Mouse (Mus musculus): Measurements from ENCODE around the gene Uimc1. TPM values are rescaled to one million over a fixed set of nuclear protein-coding genes. Genes with fewer than 3 reads are reported as not detected.
"Not testable (repeated sequence)": the region's sequence is repeated elsewhere in the genome, so short reads cannot be mapped to it uniquely, and the experiment has no call there.

The Uimc1 gene
- 10 to 100 TPM; 22.3 to 28.3 (median 25.1) TPM for total RNA-seq (2022)

DNA sequence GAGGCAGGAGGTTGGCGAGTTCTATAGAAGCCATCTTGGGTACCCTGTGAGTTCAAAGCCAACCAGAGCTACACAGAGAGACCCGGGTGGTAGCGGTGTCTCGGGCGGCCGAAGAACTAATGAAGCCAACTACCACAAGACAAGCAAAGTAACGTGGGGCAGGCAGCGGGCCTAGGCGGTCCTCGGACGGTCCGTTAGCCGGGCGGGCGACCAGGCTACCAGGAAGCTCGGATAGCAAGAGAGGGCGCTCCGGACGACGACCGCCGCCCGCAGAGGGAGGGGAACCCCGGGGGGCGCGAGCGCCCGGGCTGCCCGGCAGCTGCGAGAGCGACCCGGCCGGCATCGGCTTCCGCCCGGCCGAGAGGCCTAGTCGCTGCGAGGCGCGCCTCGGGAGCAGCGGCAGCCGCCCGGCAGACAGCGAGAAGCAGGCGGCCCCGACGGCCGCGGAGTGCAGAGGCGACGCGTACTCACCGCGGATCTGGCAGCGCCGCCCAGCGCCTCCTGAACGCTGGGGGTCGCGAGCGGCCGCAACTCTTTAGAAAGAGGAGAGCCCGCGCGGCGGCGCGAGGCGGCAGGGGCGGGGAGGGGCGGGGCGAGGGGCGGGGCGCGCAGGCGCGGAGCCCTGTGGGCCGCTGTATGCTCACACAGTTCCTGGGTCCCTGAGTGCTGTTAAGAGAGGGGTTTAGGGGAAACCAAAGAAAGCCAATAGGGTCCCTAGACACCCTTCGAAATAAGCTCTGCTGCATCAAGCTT lies at the start of gene Uimc1:
Gene Uimc1 (minus strand): TSS at position 575 of the 753 bp plus-strand sequence.
- DNase-seq (ENCODE audit: low spot score in 2 of 2), result peak; percentile 56 to 69

DNA sequence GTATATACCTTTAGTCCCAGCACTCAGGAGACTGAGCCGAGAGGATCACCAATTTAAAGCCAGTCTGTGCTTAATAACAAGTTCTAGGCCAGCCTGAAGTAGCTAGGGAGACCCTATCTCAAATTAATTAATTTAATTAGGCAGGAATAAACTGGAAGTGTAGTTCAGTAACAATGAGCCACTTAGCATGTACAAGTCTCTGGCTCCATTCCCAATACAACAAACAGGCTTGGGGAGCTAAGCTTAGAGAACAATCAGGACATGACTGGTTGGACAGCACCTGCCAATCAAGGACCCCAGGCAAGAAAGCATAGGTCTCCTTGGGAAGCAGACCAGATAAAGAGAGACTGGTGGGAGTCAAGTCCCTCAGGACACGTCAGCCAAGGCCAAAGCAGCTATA lies 40.2 kb upstream of the Uimc1 start:
- DNase-seq (ENCODE audit: low spot score in 2 of 2), result no peak

DNA sequence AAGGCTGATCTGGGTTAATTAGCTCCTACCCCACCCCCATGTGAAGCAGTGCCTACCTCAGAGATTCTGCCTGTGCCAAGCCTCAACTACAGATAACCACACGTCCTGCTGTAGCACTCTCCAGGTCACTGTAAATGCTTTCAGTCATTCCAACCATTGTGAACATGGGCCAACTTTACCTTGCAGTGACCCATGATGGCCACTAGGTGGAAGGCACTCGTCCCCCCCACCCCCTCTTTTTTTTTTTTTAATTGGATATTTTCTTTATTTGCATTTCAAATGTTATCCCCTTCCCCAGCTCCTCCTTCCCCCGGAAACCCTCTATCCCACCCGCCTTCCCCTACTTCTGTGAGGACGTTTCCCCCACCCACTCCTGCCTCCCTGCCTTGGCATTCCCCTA lies 35.3 kb upstream of the Uimc1 start:
- no peak for DNase-seq (ENCODE audit: low spot score in 2 of 2)

GRCm38 (mm10) chr13:55133448-55133847 lies 33.3 kb upstream of the Uimc1 start, which contains the start of gene Gm17617:
TSS of gene Gm17617 (minus strand) at chr13:55133548.
- DNase-seq (ENCODE audit: low spot score in 2 of 2), result no peak

DNA sequence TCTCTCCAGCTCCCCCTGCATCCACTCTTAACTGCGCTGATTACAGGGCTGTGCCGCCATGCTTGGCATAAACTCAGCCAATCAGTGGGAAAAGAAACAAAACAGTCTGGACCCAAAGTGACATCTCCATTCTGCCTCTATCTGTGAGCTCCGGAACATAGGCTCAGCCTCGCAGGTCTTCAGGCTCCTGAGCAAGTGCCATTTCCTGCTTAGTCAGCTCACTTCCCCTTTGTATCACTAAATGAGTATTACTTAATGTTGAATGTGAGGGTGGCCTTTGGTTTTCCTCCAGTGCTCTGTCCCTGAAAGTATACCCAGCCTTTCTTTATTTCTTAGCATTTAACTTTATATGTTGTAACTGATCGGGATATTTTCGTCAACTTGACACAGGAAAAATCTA lies 24.8 kb upstream of the Uimc1 start:
- no peak for DNase-seq (ENCODE audit: low spot score in 2 of 2)

GRCm38 (mm10) chr13:55114375-55114774 lies 14.3 kb upstream of the Uimc1 start:
- no peak for DNase-seq (ENCODE audit: low spot score in 2 of 2)

DNA sequence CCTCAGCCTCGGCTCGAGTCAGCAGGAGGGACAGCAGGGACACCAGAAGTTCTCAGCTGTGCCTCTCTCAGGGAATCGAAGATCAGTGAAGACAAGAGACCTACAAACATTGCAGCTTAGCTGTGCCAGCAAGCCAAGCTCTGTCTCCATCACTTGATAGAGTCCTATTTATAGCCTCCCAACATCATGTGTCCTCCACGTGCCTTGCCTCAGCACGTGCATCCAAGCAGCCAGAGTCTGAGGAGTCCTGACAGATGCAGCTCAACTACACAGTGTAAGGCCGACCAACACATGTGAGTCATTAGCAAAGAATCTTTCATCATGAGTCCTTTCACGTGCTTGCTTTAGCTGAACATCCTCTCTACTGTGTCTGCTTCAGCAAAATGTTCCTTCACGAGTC lies 7.6 kb upstream of the Uimc1 start:
- DNase-seq (ENCODE audit: low spot score in 2 of 2), result peak; percentile 32 to 34

- DNase-seq (ENCODE audit: low spot score in 2 of 2), result no peak
Measured at GRCm38 (mm10) chr13:55107116-55107515, 7.0 kb upstream of the Uimc1 start.

GRCm38 (mm10) chr13:55105953-55106691 lies 6.0 kb upstream of the Uimc1 start:
- DNase-seq (ENCODE audit: low spot score in 2 of 2), result peak in 1 of 2 experiments; percentile 16

- DNase-seq (ENCODE audit: low spot score in 2 of 2), result peak; percentile 94 to 96
Measured at GRCm38 (mm10) chr13:55105045-55105952, 5.2 kb upstream of the Uimc1 start, which contains the start of gene Zfp346. TSS of gene Zfp346 (plus strand) at chr13:55105311.

- no peak for DNase-seq (ENCODE audit: low spot score in 2 of 2)
Measured at GRCm38 (mm10) chr13:55103351-55103750, 3.3 kb upstream of the Uimc1 start.

DNA sequence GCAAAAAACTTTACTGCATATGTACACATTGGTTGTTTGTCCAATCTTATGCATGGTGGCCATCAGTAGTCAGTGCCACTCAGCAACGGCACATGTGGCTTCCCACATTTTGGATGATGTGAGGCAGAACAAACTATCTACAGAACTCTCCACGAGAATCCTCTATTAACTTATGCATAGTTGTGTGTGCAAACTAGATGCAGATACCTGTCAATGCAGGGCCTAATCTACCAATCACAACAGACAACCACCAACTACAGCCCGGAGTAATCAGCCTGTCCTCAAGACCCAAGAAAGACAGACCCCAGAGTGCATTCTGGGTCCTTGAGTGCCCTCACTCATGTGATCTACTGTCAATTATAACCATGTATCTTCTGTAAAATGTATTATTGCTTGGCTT lies 2.3 kb upstream of the Uimc1 start:
- DNase-seq (ENCODE audit: low spot score in 2 of 2), result no peak

DNA sequence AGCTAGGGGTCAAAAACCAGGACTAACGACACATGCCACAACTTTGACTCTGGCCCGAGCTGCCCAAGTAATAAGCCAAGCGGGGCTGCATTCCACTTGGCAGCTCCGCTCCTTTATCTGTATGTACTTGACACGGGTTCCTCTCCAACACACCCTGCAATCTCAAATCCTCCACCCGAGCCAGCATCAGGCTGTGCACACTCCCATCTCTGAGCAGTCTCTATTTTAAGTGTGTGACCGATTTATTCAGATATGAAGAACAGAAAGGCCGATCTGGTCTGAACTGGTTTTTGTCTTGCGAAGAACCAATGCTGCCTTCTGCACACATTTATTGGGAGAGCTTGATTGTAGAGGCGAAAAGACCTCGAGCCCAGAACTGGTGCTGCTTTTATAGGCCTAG lies 1.5 kb upstream of the Uimc1 start:
- no peak for DNase-seq (ENCODE audit: low spot score in 2 of 2)

- DNase-seq (ENCODE audit: low spot score in 2 of 2), result no peak
Measured at GRCm38 (mm10) chr13:55099066-55099725, 904 bp downstream of the Uimc1 start.

GRCm38 (mm10) chr13:55097841-55098240 lies 2.3 kb downstream of the Uimc1 start:
- DNase-seq (ENCODE audit: low spot score in 2 of 2), result not testable (repeated sequence)

DNA sequence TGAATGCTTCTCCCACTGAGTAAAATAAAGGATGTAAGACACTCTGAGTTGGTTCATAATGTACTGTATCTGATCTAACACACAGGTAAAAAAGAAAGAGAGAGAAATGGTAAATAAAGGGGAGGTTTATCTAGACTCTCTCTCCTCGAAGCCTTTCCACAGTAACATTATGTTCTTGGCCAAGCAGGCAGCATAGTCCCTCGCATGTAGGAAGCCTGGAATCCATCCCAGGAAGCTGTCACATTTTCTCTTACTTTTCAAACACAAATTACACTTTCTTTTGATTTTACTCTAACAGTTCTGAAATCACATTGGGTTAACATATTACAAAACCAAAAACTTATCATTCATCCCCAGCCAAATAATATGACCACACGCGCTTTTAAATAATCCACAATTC lies 7.5 kb downstream of the Uimc1 start:
- DNase-seq (ENCODE audit: low spot score in 2 of 2), result peak in 1 of 2 experiments; percentile 29

GRCm38 (mm10) chr13:55075597-55075996 lies 24.5 kb downstream of the Uimc1 start:
- DNase-seq (ENCODE audit: low spot score in 2 of 2), result no peak

DNA sequence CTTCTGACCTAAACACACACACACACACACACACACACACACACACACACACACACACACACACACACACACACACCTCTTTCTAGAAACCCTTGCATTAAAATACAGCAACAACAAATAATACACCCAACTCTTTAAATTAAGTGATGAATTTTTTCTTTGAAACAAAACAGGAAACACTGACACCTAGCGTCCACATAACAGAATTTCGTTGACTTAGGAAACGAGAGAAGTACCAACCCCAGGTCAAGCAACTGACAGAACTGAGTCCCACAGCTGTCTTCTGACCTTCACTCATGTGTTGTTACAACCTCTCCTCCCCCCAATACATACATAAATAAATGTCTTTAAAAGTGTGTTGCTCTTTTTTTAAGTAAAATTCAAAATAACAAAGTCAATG lies 28.8 kb downstream of the Uimc1 start:
- DNase-seq (ENCODE audit: low spot score in 2 of 2), result no peak

- no peak for DNase-seq (ENCODE audit: low spot score in 2 of 2)
Measured at GRCm38 (mm10) chr13:55069719-55070118, 30.4 kb downstream of the Uimc1 start.

- no peak for DNase-seq (ENCODE audit: low spot score in 2 of 2)
Measured at GRCm38 (mm10) chr13:55063276-55063675, 36.8 kb downstream of the Uimc1 start.

GRCm38 (mm10) chr13:55058042-55058441 lies 42.1 kb downstream of the Uimc1 start:
- no peak for DNase-seq (ENCODE audit: low spot score in 2 of 2)
